Mouse (Mus musculus): ENCODE measurements around the gene Asb12. TPM values are rescaled to one million over a fixed set of nuclear protein-coding genes. Genes with fewer than 3 reads are reported as not detected.
A peak's percentile ranks its signal among the peaks of the same experiment; 100 is the strongest.

The Asb12 gene
- polyA plus RNA-seq, 1 experiment from 2014 or later, result 0.75 TPM

DNA sequence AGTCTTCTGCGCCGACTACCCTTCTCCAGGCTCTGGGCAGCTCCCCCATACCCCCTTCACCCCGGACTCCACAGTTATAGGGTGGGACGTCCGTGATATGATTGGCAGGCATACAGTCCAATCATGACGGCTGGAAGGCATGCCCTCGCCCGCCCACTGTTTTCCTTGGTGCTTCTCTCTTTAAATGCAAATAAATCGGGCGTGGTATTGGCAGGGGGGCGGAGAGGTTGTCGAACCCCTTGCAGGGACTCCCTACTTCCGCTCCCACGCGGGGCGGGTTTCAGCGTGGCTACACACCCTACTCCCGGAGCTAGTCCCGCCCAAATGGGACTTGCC is 113.0 kb downstream of the Asb12 start, which contains the start of gene Amer1:
TSS of gene Amer1 (minus strand) at position 97 of the 336 bp plus-strand sequence.
- 0 out of 2 replicates have a peak, but pooled peaks cover 2% of the 10 kb centered on the region for H3K4me1 ChIP-seq (ENCODE audit: control insufficient read depth, insufficient read depth, low read length)
- no peaks in the 10 kb centered on the region for H3K27me3 ChIP-seq (replicated peaks; ENCODE audit: control insufficient read depth, insufficient read depth, low read length)
- peak within 1 kb of the TSS; percentile 66 for H3K9ac ChIP-seq (ENCODE audit: low read depth, low read length)
- no peaks in the 10 kb centered on the region for H3K36me3 ChIP-seq (ENCODE audit: control insufficient read depth, insufficient read depth, low read length)
- no peaks in the 10 kb centered on the region for H3K9me3 ChIP-seq (ENCODE audit: control insufficient read depth, low read length)
- H3K4me2 ChIP-seq (ENCODE audit: low read depth, low read length), result peak within 1 kb of the TSS; percentile 60
- WGBS, result 14% methylated on average over 17 of the region's 19 CpGs
- DNase-seq (ENCODE audit: low spot score), result peak; percentile 97
- ATAC-seq (ENCODE audit: low read depth), result peak; percentile 97
- H3K27ac ChIP-seq (replicated peaks; ENCODE audit: low read depth, low read length), result peak within 1 kb of the TSS; percentile 81
- H3K4me3 ChIP-seq (ENCODE audit: low read depth, low read length), result peak within 1 kb of the TSS; percentile 52

DNA sequence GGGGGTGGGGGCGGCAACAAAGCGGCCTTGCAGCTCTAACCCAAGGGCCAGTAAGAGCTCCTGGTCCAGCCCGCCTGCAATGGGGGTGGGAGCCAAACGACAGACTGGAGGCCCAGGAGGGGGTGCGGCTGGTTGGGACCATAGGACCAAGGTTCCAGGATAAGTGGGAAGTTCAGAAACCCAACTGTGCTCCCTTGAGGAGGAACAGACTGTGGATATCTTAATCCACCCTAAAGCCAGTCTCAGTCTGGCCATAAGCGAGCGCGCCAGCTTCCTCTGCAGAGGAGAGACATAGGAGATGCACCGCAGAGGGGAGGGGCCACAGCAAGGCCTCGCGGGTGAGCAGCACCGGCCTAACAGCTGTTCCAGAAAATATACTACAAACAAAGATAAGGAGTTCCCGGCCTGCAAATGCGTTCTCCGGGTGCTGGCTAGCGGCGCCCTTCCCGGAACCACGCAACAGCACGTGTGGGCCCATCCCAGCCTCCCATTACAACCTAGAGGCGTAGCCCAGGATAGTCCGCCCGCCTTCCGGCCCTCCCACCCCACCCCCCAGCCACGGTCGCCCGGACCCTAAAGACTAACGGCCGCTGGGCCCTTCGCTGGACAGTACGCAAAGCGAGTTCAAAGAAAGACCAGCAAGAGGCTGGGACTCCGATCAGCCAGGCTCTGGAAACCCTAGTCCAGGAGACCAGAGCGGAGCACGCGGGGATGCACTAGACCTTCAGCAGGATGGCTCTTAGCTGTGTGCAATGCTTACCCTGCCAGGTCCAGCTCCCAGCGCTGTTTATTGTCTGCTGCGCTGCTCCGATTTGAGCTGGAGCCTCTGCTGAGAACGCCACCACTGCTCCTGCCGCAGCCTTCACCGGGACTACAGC is 113.7 kb downstream of the Asb12 start:
- no peaks in the 10 kb centered on the region for H3K27me3 ChIP-seq (replicated peaks; ENCODE audit: control insufficient read depth, insufficient read depth, low read length)
- peak overlapping the region; percentile 81 for H3K27ac ChIP-seq (replicated peaks; ENCODE audit: low read depth, low read length)
- no peaks in the 10 kb centered on the region for H3K36me3 ChIP-seq (ENCODE audit: control insufficient read depth, insufficient read depth, low read length)
- 0 out of 2 replicates have a peak, but pooled peaks cover 2% of the 10 kb centered on the region for H3K4me1 ChIP-seq (ENCODE audit: control insufficient read depth, insufficient read depth, low read length)
- DNase-seq (ENCODE audit: low spot score) (peak; percentile 71), ATAC-seq (ENCODE audit: low read depth) (peak; percentile 68)
- peak overlapping the region; percentile 52 for H3K4me3 ChIP-seq (ENCODE audit: low read depth, low read length)
- H3K4me2 ChIP-seq (ENCODE audit: low read depth, low read length), result peak overlapping the region; percentile 60
- H3K9ac ChIP-seq (ENCODE audit: low read depth, low read length), result peak overlapping the region; percentile 66
- no peaks in the 10 kb centered on the region for H3K9me3 ChIP-seq (ENCODE audit: control insufficient read depth, low read length)
- 12% methylated on average over 30 of the region's 42 CpGs for WGBS

DNA sequence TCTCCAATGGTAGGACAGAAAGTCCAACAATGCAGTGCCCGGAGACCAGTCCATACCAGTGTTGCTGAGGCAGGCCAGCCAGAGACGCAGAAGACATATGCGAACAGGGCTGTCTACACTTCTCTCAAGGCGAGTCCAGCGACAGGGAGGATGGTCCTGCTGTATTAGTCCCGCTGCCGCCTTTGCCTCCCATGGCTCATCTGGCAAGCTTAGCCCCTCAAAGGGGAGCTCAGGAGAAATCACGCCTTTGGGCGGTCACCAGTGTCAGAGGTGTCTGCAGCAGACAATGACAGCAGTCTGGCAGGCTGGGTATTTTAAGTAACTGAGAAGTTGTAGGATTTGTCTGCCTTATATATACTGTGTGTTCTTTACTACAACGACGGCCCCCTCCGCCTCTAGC is 114.4 kb downstream of the Asb12 start:
- H3K36me3 ChIP-seq (ENCODE audit: control insufficient read depth, insufficient read depth, low read length), result no peaks in the 10 kb centered on the region
- H3K9ac ChIP-seq (ENCODE audit: low read depth, low read length), result peak overlapping the region; percentile 66
- no peaks in the 10 kb centered on the region for H3K9me3 ChIP-seq (ENCODE audit: control insufficient read depth, low read length)
- WGBS, result 34% methylated on average over 11 of the region's 12 CpGs
- no peak for DNase-seq (ENCODE audit: low spot score)
- H3K4me1 ChIP-seq (ENCODE audit: control insufficient read depth, insufficient read depth, low read length), result 0 out of 2 replicates have a peak, but pooled peaks cover 2% of the 10 kb centered on the region
- H3K4me2 ChIP-seq (ENCODE audit: low read depth, low read length), result peak overlapping the region; percentile 60
- no peak for ATAC-seq (ENCODE audit: low read depth)
- H3K4me3 ChIP-seq (ENCODE audit: low read depth, low read length), result peak overlapping the region; percentile 52
- H3K27ac ChIP-seq (replicated peaks; ENCODE audit: low read depth, low read length), result peak overlapping the region; percentile 81
- H3K27me3 ChIP-seq (replicated peaks; ENCODE audit: control insufficient read depth, insufficient read depth, low read length), result no peaks in the 10 kb centered on the region

- H3K27ac ChIP-seq (replicated peaks; ENCODE audit: low read depth, low read length), result no peak overlapping the region
- no peak overlapping the region for H3K4me2 ChIP-seq (ENCODE audit: low read depth, low read length)
- H3K9me3 ChIP-seq (ENCODE audit: control insufficient read depth, low read length), result no peaks in the 10 kb centered on the region
- no peak overlapping the region for H3K4me3 ChIP-seq (ENCODE audit: low read depth, low read length)
- ATAC-seq (ENCODE audit: low read depth) (no peak), DNase-seq (ENCODE audit: low spot score) (no peak)
- no peaks in the 10 kb centered on the region for H3K27me3 ChIP-seq (replicated peaks; ENCODE audit: control insufficient read depth, insufficient read depth, low read length)
- H3K36me3 ChIP-seq (ENCODE audit: control insufficient read depth, insufficient read depth, low read length), result no peaks in the 10 kb centered on the region
- WGBS, result 30% methylated on average over 1 of the region's 1 CpGs
- H3K4me1 ChIP-seq (ENCODE audit: control insufficient read depth, insufficient read depth, low read length), result 0 out of 2 replicates have a peak, but pooled peaks cover 2% of the 10 kb centered on the region
- H3K9ac ChIP-seq (ENCODE audit: low read depth, low read length), result no peak overlapping the region
Observed at GRCm38 (mm10) chrX:95442261-95442660, 115.5 kb downstream of the Asb12 start.

- ATAC-seq (ENCODE audit: low read depth), result no peak
Observed at GRCm38 (mm10) chrX:95441290-95441689, 116.5 kb downstream of the Asb12 start.

DNA sequence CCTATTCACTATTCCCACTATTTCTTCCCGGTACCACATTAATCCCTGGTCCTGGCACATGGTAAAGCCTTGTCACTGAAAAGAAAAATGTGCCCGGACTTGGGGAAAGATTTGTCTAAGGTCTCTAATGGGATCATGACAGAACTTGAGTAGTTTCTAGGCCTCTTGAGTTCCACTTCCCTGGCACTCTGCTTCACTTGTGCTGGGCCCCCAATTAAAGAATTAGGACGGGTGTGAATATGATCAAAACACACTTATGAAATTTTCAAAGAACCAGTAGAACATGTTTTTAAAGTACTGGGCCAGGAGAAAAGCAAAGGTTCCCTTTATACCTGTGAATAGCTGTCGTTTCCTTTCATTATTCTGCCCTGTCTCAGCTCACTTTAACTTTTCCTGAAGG is 119.3 kb downstream of the Asb12 start:
- WGBS, result 75% methylated on average over 4 of the region's 4 CpGs
- H3K9me3 ChIP-seq (ENCODE audit: control insufficient read depth, low read length), result no peaks in the 10 kb centered on the region
- no peak for DNase-seq (ENCODE audit: low spot score)
- no peak overlapping the region for H3K27ac ChIP-seq (replicated peaks; ENCODE audit: low read depth, low read length)
- no peaks in the 10 kb centered on the region for H3K36me3 ChIP-seq (ENCODE audit: control insufficient read depth, insufficient read depth, low read length)
- H3K4me2 ChIP-seq (ENCODE audit: low read depth, low read length), result no peak overlapping the region
- no peak for ATAC-seq (ENCODE audit: low read depth)
- H3K27me3 ChIP-seq (replicated peaks; ENCODE audit: control insufficient read depth, insufficient read depth, low read length), result no peaks in the 10 kb centered on the region
- no peak overlapping the region for H3K9ac ChIP-seq (ENCODE audit: low read depth, low read length)
- H3K4me1 ChIP-seq (ENCODE audit: control insufficient read depth, insufficient read depth, low read length), result 0 out of 2 replicates have a peak, but pooled peaks cover 2% of the 10 kb centered on the region
- no peak overlapping the region for H3K4me3 ChIP-seq (ENCODE audit: low read depth, low read length)

More at GRCm38 (mm10) chrX:95441290-95441689, 116.5 kb downstream of the Asb12 start:
- no peaks in the 10 kb centered on the region for H3K9me3 ChIP-seq (ENCODE audit: control insufficient read depth, low read length)
- no peak for DNase-seq (ENCODE audit: low spot score)
- no peaks in the 10 kb centered on the region for H3K27me3 ChIP-seq (replicated peaks; ENCODE audit: control insufficient read depth, insufficient read depth, low read length)
- no peak overlapping the region for H3K27ac ChIP-seq (replicated peaks; ENCODE audit: low read depth, low read length)
- H3K4me1 ChIP-seq (ENCODE audit: control insufficient read depth, insufficient read depth, low read length), result 0 out of 2 replicates have a peak, but pooled peaks cover 2% of the 10 kb centered on the region
- no peak overlapping the region for H3K9ac ChIP-seq (ENCODE audit: low read depth, low read length)
- no peaks in the 10 kb centered on the region for H3K36me3 ChIP-seq (ENCODE audit: control insufficient read depth, insufficient read depth, low read length)
- no peak overlapping the region for H3K4me2 ChIP-seq (ENCODE audit: low read depth, low read length)
- H3K4me3 ChIP-seq (ENCODE audit: low read depth, low read length), result no peak overlapping the region

DNA sequence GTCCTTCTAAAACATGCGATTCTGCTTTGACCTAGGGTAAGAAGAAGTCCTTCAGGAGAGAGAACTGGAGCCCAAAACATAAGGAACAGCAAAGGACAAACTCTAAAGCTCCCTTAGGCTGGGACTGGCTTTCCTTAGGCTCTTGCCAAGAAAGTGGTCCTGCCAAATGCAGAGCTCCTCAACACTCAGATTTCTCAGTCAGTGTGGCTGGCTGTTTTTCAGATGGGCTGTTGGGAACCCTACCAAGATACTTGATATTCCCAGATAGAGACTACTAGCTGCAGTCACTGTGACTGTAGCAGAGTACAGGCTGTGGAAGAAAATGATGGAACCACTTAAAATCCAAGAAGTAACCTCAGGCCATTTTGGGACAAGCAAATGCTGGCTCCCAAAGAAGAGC is 120.6 kb downstream of the Asb12 start:
- H3K27me3 ChIP-seq (replicated peaks; ENCODE audit: control insufficient read depth, insufficient read depth, low read length), result no peaks in the 10 kb centered on the region
- no peak overlapping the region for H3K4me3 ChIP-seq (ENCODE audit: low read depth, low read length)
- DNase-seq (ENCODE audit: low spot score) (no peak), ATAC-seq (ENCODE audit: low read depth) (no peak)
- H3K4me2 ChIP-seq (ENCODE audit: low read depth, low read length), result no peak overlapping the region
- H3K9ac ChIP-seq (ENCODE audit: low read depth, low read length), result no peak overlapping the region
- 93% methylated on average over 1 of the region's 1 CpGs for WGBS
- no peak overlapping the region for H3K27ac ChIP-seq (replicated peaks; ENCODE audit: low read depth, low read length)
- H3K4me1 ChIP-seq (ENCODE audit: control insufficient read depth, insufficient read depth, low read length), result no peaks in the 10 kb centered on the region
- H3K36me3 ChIP-seq (ENCODE audit: control insufficient read depth, insufficient read depth, low read length), result no peaks in the 10 kb centered on the region
- H3K9me3 ChIP-seq (ENCODE audit: control insufficient read depth, low read length), result no peaks in the 10 kb centered on the region
